Mouse (Mus musculus): ENCODE results near the gene Hmbs.
A peak's percentile ranks its signal among the peaks of the same experiment; 100 is the strongest.

Gene Hmbs

GRCm38 (mm10) chr9:44345570-44346433 is 1.8 kb upstream of the Hmbs start:
- no peak for DNase-seq (ENCODE audit: extremely low read depth, insufficient read length, low spot score)

GRCm38 (mm10) chr9:44343290-44343689 is 738 bp downstream of the Hmbs start:
- DNase-seq (ENCODE audit: extremely low read depth, insufficient read length, low spot score) = no peak

- no peak for DNase-seq (ENCODE audit: extremely low read depth, insufficient read length, low spot score)
Observed at GRCm38 (mm10) chr9:44342605-44343004, 1.4 kb downstream of the Hmbs start.

- no peak for DNase-seq (ENCODE audit: extremely low read depth, insufficient read length, low spot score)
Observed at GRCm38 (mm10) chr9:44342173-44342572, 1.9 kb downstream of the Hmbs start.

GRCm38 (mm10) chr9:44341487-44341886 is 2.5 kb downstream of the Hmbs start:
- no peak for DNase-seq (ENCODE audit: extremely low read depth, insufficient read length, low spot score)

- DNase-seq (ENCODE audit: extremely low read depth, insufficient read length, low spot score) = no peak
Observed at GRCm38 (mm10) chr9:44338574-44338973, 5.5 kb downstream of the Hmbs start.

- DNase-seq (ENCODE audit: extremely low read depth, insufficient read length, low spot score) = peak; percentile 67
Observed at GRCm38 (mm10) chr9:44337436-44338169, 6.4 kb downstream of the Hmbs start.

GRCm38 (mm10) chr9:44336964-44337363 is 7.1 kb downstream of the Hmbs start:
- peak; percentile 45 for DNase-seq (ENCODE audit: extremely low read depth, insufficient read length, low spot score)

- peak; percentile 45 for DNase-seq (ENCODE audit: extremely low read depth, insufficient read length, low spot score)
Observed at GRCm38 (mm10) chr9:44336513-44336912, 7.5 kb downstream of the Hmbs start.

- DNase-seq (ENCODE audit: extremely low read depth, insufficient read length, low spot score) = no peak
Observed at GRCm38 (mm10) chr9:44336093-44336406, 8.0 kb downstream of the Hmbs start.

GRCm38 (mm10) chr9:44335331-44336092 is 8.5 kb downstream of the Hmbs start:
- no peak for DNase-seq (ENCODE audit: extremely low read depth, insufficient read length, low spot score)

- DNase-seq (ENCODE audit: extremely low read depth, insufficient read length, low spot score) = peak; percentile 100
Observed at GRCm38 (mm10) chr9:44334396-44335330, 9.4 kb downstream of the Hmbs start, which contains the start of gene H2afx. Gene H2afx, plus strand, starts transcription at chr9:44334694.

- no peak for DNase-seq (ENCODE audit: extremely low read depth, insufficient read length, low spot score)
Observed at GRCm38 (mm10) chr9:44332918-44333638, 10.9 kb downstream of the Hmbs start.

GRCm38 (mm10) chr9:44330736-44331135 is 13.3 kb downstream of the Hmbs start:
- no peak for DNase-seq (ENCODE audit: extremely low read depth, insufficient read length, low spot score)

GRCm38 (mm10) chr9:44327926-44328325 is 16.1 kb downstream of the Hmbs start:
- DNase-seq (ENCODE audit: extremely low read depth, insufficient read length, low spot score) = no peak

GRCm38 (mm10) chr9:44327064-44327711 is 16.8 kb downstream of the Hmbs start:
- peak; percentile 39 for DNase-seq (ENCODE audit: extremely low read depth, insufficient read length, low spot score)

GRCm38 (mm10) chr9:44326371-44327063 is 17.5 kb downstream of the Hmbs start:
- DNase-seq (ENCODE audit: extremely low read depth, insufficient read length, low spot score) = peak; percentile 85

GRCm38 (mm10) chr9:44325768-44326370 is 18.2 kb downstream of the Hmbs start, which contains the start of gene Dpagt1:
Gene Dpagt1, plus strand, starts transcription at chr9:44326019.
- DNase-seq (ENCODE audit: extremely low read depth, insufficient read length, low spot score) = peak; percentile 36

Data from 3134 (cell line).